Mouse (Mus musculus): ENCODE measurements around the gene Cmtr1. TPM values are rescaled to one million over a fixed set of nuclear protein-coding genes. Genes with fewer than 3 reads are reported as not detected.
A peak's percentile ranks its signal among the peaks of the same experiment; 100 is the strongest.
"Not testable (repeated sequence)": the region's sequence is repeated elsewhere in the genome, so short reads cannot be mapped to it uniquely, and the experiment has no call there.

The Cmtr1 gene
- total and polyA plus RNA-seq, 3 experiments = 24.8 to 89.1 (median 82.5) TPM

- peak; percentile 47 for DNase-seq
These were observed 45.5 kb downstream of the Cmtr1 start for GRCm38 (mm10) chr17:29705881-29706280.

- no peak for DNase-seq
These were observed 46.7 kb downstream of the Cmtr1 start for GRCm38 (mm10) chr17:29706981-29707545.

GRCm38 (mm10) chr17:29708783-29709182 lies 48.4 kb downstream of the Cmtr1 start:
- DNase-seq = no peak

GRCm38 (mm10) chr17:29710562-29711044 lies 50.2 kb downstream of the Cmtr1 start:
- DNase-seq = no peak

- peak; percentile 48 for DNase-seq
These were observed 50.8 kb downstream of the Cmtr1 start for GRCm38 (mm10) chr17:29711076-29711744.

GRCm38 (mm10) chr17:29711745-29712431 lies 51.5 kb downstream of the Cmtr1 start:
- no peak for DNase-seq

GRCm38 (mm10) chr17:29712565-29712964 lies 52.2 kb downstream of the Cmtr1 start:
- no peak for DNase-seq

GRCm38 (mm10) chr17:29713734-29714133 lies 53.3 kb downstream of the Cmtr1 start:
- DNase-seq = not testable (repeated sequence)

GRCm38 (mm10) chr17:29716732-29717445 lies 56.5 kb downstream of the Cmtr1 start, which contains the start of gene Ccdc167:
Gene Ccdc167, minus strand, starts transcription at chr17:29717044.
- DNase-seq = peak; percentile 97

GRCm38 (mm10) chr17:29718660-29719059 lies 58.3 kb downstream of the Cmtr1 start:
- DNase-seq = no peak

GRCm38 (mm10) chr17:29719628-29720575 lies 59.5 kb downstream of the Cmtr1 start:
- DNase-seq = no peak

- no peak for DNase-seq
These were observed 60.5 kb downstream of the Cmtr1 start for GRCm38 (mm10) chr17:29720755-29721365.

GRCm38 (mm10) chr17:29724610-29725009 lies 64.2 kb downstream of the Cmtr1 start:
- no peak for DNase-seq

- no peak for DNase-seq
These were observed 64.7 kb downstream of the Cmtr1 start for GRCm38 (mm10) chr17:29725027-29725620.

GRCm38 (mm10) chr17:29728082-29728481 lies 67.7 kb downstream of the Cmtr1 start:
- no peak for DNase-seq

GRCm38 (mm10) chr17:29730510-29731265 lies 70.3 kb downstream of the Cmtr1 start:
- DNase-seq = peak; percentile 90

GRCm38 (mm10) chr17:29731266-29731952 lies 71.0 kb downstream of the Cmtr1 start:
- peak; percentile 66 for DNase-seq

GRCm38 (mm10) chr17:29731953-29732325 lies 71.5 kb downstream of the Cmtr1 start:
- no peak for DNase-seq

GRCm38 (mm10) chr17:29732522-29732921 lies 72.1 kb downstream of the Cmtr1 start:
- no peak for DNase-seq
